Mouse (Mus musculus): ENCODE results near the gene Dnaaf3. TPM values are rescaled to one million over a fixed set of nuclear protein-coding genes. Genes with fewer than 3 reads are reported as not detected.
A peak's percentile ranks its signal among the peaks of the same experiment; 100 is the strongest.
"Not testable (repeated sequence)": the region's sequence is repeated elsewhere in the genome, so short reads cannot be mapped to it uniquely, and the experiment has no call there.

Gene Dnaaf3
- 1.2 and 2.2 TPM in 2 replicates for polyA plus RNA-seq (2011; ENCODE audit: insufficient read depth, insufficient read length, low replicate concordance, missing spikeins)

DNA sequence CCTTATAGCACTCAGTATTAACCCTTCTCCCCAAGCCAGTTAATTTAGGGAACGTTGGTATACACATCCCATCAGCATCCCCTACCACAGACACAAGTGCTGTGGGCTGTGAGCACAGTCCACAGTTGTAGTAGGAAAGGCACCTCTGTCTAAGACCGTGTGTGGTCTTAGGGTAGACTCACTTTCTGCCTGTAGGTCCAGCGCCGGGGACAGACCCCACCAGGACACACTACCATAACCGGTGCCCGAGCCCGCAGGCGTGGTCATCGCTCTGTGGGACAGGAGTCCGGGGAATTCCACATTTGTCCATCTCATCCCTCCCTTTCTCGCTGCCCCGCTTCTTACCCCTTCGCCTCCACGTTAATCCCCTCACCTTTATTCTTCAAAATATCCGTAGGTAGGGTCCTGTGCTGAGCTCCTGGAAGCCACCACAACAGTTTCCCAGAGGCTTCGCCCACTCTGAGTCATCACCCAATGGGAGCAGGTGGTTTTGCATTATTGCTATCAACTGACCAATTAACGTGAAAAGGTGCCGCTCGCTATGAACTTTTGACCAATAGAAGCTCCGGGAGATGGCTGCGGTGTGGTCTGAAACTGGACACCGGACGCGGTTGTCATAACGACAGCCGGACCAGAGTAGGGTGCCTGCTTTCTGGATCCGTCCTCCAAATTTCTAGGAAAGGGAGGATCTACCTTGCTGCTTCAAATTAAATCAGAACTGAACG, at the start of gene Dnaaf3:
Gene Dnaaf3, minus strand, starts transcription at position 449 of the 725 bp plus-strand sequence.
- H3K4me3 ChIP-seq (replicated peaks; ENCODE audit: control insufficient read depth, low read depth, low read length) = no peak within 1 kb of the TSS
- H3K4me1 ChIP-seq (ENCODE audit: control insufficient read depth, insufficient read depth, low read length) = no peaks in the 10 kb centered on the region
- H3K27ac ChIP-seq (ENCODE audit: control insufficient read depth, insufficient read depth, low read depth, low read length, poor library complexity) = no peak within 1 kb of the TSS
- WGBS = 12% methylated on average over 28 of the region's 28 CpGs
- TF ChIP-seq POLR2A (IDR thresholded peaks at IDR 0.05; ENCODE audit: borderline replicate concordance, control insufficient read depth, low read depth, low read length) = no peak
- no peak for TF ChIP-seq CTCF (IDR thresholded peaks at IDR 0.05; ENCODE audit: control insufficient read depth, insufficient read depth, low read length)

DNA sequence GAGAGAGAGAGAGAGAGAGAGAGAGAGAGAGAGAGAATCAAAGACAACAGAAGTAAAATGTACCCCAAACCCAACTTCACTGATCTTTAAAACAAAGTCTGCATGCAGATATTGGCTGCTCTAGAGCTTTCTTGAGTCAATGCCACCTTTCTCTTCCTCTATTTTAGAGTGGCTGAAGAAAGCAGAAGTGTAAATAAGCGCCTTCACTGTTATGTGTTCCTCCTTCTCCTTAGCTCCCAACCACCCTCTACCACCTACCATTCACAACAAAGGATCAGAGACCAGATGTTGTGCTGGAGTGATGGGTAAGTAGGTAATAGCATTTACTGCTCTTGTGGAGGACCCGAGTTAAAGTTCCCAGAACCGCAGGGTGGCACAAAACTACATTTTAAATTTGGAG, 49.2 kb upstream of the Dnaaf3 start:
- 40% methylated on average over 3 of the region's 3 CpGs for WGBS
- not testable (repeated sequence) for H3K4me1 ChIP-seq (ENCODE audit: control insufficient read depth, insufficient read depth, low read length); H3K27ac ChIP-seq (ENCODE audit: control insufficient read depth, insufficient read depth, low read depth, low read length, poor library complexity); H3K4me3 ChIP-seq (replicated peaks; ENCODE audit: control insufficient read depth, low read depth, low read length)

DNA sequence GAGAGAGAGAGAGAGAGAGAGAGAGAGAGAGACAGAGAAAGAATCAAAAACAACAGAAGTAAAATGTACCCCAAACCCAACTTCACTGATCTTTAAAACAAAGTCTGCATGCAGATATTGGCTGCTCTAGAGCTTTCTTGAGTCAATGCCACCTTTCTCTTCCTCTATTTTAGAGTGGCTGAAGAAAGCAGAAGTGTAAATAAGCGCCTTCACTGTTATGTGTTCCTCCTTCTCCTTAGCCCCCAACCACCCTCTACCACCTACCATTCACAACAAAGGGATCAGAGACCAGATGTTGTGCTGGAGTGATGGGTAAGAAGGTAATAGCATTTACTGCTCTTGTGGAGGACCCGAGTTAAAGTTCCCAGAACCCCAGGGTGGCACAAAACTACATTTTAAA, 40.1 kb upstream of the Dnaaf3 start:
- not testable (repeated sequence) for H3K27ac ChIP-seq (ENCODE audit: control insufficient read depth, insufficient read depth, low read depth, low read length, poor library complexity); H3K4me3 ChIP-seq (replicated peaks; ENCODE audit: control insufficient read depth, low read depth, low read length); H3K4me1 ChIP-seq (ENCODE audit: control insufficient read depth, insufficient read depth, low read length)
- WGBS = 27% methylated on average over 2 of the region's 2 CpGs

- TF ChIP-seq CTCF (IDR thresholded peaks at IDR 0.05; ENCODE audit: control insufficient read depth, insufficient read depth, low read length) = no peak
- TF ChIP-seq POLR2A (IDR thresholded peaks at IDR 0.05; ENCODE audit: borderline replicate concordance, control insufficient read depth, low read depth, low read length) = no peak
- H3K4me3 ChIP-seq (replicated peaks; ENCODE audit: control insufficient read depth, low read depth, low read length) = no peak overlapping the region
- WGBS = 82% methylated on average over 3 of the region's 3 CpGs
- no peaks in the 10 kb centered on the region; the same call in 1 of the 2 replicates for H3K4me1 ChIP-seq (ENCODE audit: control insufficient read depth, insufficient read depth, low read length)
- H3K27ac ChIP-seq (ENCODE audit: control insufficient read depth, insufficient read depth, low read depth, low read length, poor library complexity) = no peak overlapping the region
Observed at GRCm38 (mm10) chr7:4562660-4563059, 30.4 kb upstream of the Dnaaf3 start.

DNA sequence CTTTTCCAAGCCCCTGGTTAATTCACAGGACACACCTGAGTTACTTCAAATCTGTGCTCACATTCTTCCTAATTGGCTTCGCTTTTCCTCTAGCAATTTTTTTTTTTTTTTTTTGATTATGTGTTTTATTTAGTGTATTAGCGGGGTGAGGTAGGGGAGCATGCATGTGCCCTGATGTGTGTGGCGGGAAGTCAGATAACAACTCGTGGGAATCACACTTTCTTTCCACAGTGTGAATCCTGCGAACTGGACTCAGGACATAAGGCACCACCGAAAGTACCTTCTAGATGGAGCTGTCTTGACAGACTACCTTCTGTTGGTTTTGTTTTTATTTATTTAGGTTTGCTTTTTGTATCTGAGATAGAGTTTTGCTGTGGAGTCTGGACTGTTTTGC, 24.9 kb upstream of the Dnaaf3 start:
- Histone ChIP-seq H3K27ac (ENCODE audit: control insufficient read depth, insufficient read depth, low read depth, low read length, poor library complexity) (no peak overlapping the region), H3K4me3 (replicated peaks; ENCODE audit: control insufficient read depth, low read depth, low read length) (no peak overlapping the region), H3K4me1 (ENCODE audit: control insufficient read depth, insufficient read depth, low read length) (no peaks in the 10 kb centered on the region; the same call in 1 of the 2 replicates)
- TF ChIP-seq CTCF (IDR thresholded peaks at IDR 0.05; ENCODE audit: control insufficient read depth, insufficient read depth, low read length) = no peak
- no peak for TF ChIP-seq POLR2A (IDR thresholded peaks at IDR 0.05; ENCODE audit: borderline replicate concordance, control insufficient read depth, low read depth, low read length)
- 69% methylated on average over 6 of the region's 6 CpGs for whole genome bisulfite sequencing

GRCm38 (mm10) chr7:4556256-4557166, 24.3 kb upstream of the Dnaaf3 start:
- Histone ChIP-seq H3K27ac (ENCODE audit: control insufficient read depth, insufficient read depth, low read depth, low read length, poor library complexity) (no peak overlapping the region), H3K4me1 (ENCODE audit: control insufficient read depth, insufficient read depth, low read length) (no peaks in the 10 kb centered on the region; the same call in 1 of the 2 replicates), H3K4me3 (replicated peaks; ENCODE audit: control insufficient read depth, low read depth, low read length) (no peak overlapping the region)
- TF ChIP-seq CTCF (IDR thresholded peaks at IDR 0.05; ENCODE audit: control insufficient read depth, insufficient read depth, low read length) = peak; percentile 98
- TF ChIP-seq POLR2A (IDR thresholded peaks at IDR 0.05; ENCODE audit: borderline replicate concordance, control insufficient read depth, low read depth, low read length) = no peak
- 21% methylated on average over 15 of the region's 15 CpGs for WGBS

- 7% methylated on average over 33 of the region's 33 CpGs for WGBS
- TF ChIP-seq POLR2A (IDR thresholded peaks at IDR 0.05; ENCODE audit: borderline replicate concordance, control insufficient read depth, low read depth, low read length) (no peak), CTCF (IDR thresholded peaks at IDR 0.05; ENCODE audit: control insufficient read depth, insufficient read depth, low read length) (no peak)
- no peak within 1 kb of the TSS for H3K27ac ChIP-seq (ENCODE audit: control insufficient read depth, insufficient read depth, low read depth, low read length, poor library complexity)
- no peaks in the 10 kb centered on the region for H3K4me1 ChIP-seq (ENCODE audit: control insufficient read depth, insufficient read depth, low read length)
- no peak within 1 kb of the TSS for H3K4me3 ChIP-seq (replicated peaks; ENCODE audit: control insufficient read depth, low read depth, low read length)
Observed at GRCm38 (mm10) chr7:4547221-4547641, 15.0 kb upstream of the Dnaaf3 start, which contains the start of gene Syt5. TSS of gene Syt5 (minus strand) at chr7:4547541.

DNA sequence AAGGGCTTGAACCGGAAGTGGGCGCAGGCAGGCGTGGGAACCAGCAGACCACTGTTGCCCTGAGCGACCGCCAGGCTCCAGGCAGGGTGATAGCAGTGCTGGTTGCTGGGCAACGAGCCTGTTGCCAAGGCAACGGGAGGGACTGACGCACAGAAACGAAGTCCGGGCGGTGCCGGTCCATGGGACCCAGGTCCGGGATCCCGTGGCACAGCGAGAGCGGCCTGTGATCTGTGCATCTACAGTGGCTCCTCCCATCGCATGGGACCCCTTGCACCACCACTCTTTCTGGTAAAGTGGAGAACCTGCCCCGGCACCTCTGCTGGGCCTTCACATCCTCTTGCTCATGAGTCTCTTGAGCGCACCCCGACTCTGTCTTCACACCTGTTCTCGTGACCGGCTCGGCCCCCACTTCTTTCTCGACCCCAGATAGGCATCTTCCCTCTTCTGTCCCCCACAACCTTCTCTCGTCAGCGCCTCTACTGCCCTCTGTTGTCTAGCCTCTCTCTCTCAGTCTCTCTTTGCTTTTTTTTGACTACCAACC, 14.4 kb upstream of the Dnaaf3 start:
- WGBS = 5% methylated on average over 26 of the region's 26 CpGs
- H3K4me3 ChIP-seq (replicated peaks; ENCODE audit: control insufficient read depth, low read depth, low read length) = no peak overlapping the region
- TF ChIP-seq POLR2A (IDR thresholded peaks at IDR 0.05; ENCODE audit: borderline replicate concordance, control insufficient read depth, low read depth, low read length) (no peak), CTCF (IDR thresholded peaks at IDR 0.05; ENCODE audit: control insufficient read depth, insufficient read depth, low read length) (no peak)
- H3K4me1 ChIP-seq (ENCODE audit: control insufficient read depth, insufficient read depth, low read length) = no peaks in the 10 kb centered on the region
- no peak overlapping the region for H3K27ac ChIP-seq (ENCODE audit: control insufficient read depth, insufficient read depth, low read depth, low read length, poor library complexity)
